Mouse (Mus musculus): ENCODE measurements around the gene Dtl.

DNA sequence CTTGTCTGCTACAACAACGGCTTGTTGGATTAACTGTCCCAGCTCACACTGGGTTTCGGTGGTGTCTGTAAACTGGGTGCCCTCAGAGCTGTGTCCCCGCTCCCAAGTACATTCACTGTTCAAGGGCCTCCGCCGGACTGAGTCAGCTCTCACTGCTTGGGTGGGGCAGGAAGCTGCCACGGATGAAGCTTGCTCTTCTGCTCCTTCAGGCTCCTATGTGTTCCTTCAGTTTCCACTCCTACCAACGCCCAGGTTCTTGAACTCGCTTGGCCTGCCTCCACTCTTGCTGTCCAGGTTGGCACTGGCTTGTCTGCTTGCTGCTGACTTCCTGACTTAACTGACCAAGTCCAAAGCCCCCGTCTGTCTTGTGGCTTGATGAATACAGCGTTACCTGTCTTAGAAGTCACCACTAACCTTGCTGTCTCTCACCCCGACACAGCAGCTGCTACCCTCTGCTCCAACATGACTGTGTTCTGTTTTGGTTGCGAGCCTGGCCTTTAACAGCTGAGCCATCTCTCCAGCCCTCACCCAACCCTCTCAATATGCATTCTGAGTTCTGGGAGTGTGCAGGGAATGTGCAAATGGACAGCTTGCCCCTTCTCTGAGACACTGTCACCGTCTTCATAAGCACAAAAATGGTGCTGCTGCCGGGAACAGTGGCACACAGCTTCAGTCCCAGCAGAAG lies 76.9 kb downstream of the Dtl start:
- TF ChIP-seq CTCF (IDR thresholded peaks at IDR 0.05; ENCODE audit: extremely low read depth, insufficient read depth, low read length) (no peak), POLR2A (IDR thresholded peaks at IDR 0.05; ENCODE audit: extremely low read depth, insufficient read depth, low read length) (no peak)

Measured in cortical plate, adult 2 months (tissue).